Mouse (Mus musculus) left cerebral cortex, postnatal 14 days (tissue): Measurements from ENCODE around the gene Msi2. TPM values are rescaled to one million over a fixed set of nuclear protein-coding genes. Genes with fewer than 3 reads are reported as not detected.

Experiments
- DNase-seq, 2 experiments: peaks; one replicate each; pipeline ENCODE4 v3.0.0; 2021 to 2022; ENCODE audit warnings: low spot score in 2 of 2, mixed read lengths in 1 of 2
- intact Hi-C: fragments of 180-260 bp; cut with DNase I; formaldehyde crosslinking; loops from one replicate; pipeline ENCODE4 v1.15.1; 2025
- total RNA-seq, 2 experiments: library from RNA; stranded (reverse); gene quantifications; 2 replicates each; pipeline ENCODE4 v1.2.3; 2021

Gene Msi2
- total RNA-seq, 2 experiments from 2014 or later: 97.8 to 103 TPM

DNA sequence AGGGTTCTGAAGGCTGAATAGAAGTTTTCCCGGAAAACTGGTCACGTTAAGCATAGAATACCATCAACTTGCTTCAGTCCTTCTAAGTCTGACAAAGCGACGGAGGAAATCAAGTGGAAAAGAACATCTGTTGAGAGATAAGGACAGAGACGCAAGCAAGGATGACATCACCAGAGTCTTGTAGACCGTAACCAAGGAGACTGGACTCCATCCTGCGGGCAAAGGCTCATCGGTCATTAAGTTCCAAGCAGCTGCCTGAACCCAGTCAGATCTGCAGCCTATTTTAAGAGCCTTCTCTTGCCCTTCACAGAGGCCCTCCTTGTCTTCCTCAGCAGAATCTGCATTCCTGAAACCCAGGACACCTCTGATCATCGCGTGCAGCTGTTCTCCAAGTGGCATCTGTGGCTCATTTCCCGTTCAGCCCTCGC, 113.2 kb downstream of the Msi2 start:
- no peak for DNase-seq
- intact Hi-C loops: loop anchor here (5.0 kb wide), 1 partner anchor 37 kb away; no protein-coding TSS in a partner anchor

DNA sequence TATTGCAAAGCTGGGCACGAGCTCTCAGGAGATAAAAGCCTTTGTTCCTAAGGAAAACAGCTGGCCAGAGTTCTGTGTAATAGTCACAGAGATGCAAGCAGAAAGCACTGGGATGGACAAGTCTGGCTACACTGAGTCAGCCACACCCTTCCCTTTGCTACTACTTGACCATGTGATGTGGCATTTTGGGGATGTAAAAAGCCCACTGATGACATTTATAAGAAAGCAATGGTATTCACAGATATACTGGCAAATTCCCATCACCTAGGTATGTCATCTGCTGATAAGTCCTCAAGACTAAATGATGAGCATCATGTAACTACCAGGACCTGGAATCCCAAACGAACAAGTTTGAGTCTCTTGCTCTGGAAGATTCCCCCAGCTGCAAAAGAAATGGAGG, 113.7 kb downstream of the Msi2 start:
- no peak for DNase-seq
- intact Hi-C loops: loop anchor here (5.0 kb wide), 1 partner anchor 38 kb away; no protein-coding TSS in a partner anchor

DNA sequence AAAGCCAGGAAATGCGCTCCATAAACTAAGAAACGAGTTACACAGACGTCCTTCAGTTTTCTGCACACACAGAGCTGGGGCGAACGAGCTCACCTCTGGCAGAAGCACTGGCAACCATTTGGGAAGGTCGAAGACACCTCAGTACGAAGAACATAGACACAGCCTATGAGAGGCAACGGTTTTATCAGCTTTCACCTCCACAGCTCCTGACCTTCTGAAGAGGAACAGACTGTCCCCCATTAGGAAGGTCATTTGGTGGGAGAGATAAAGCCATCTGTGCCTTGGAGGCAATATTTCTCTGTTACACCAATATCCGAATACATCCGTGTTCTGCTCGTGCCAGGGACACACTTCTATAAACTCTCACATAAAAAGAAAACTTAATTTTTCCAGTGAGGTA, 114.9 kb downstream of the Msi2 start:
- DNase-seq: no peak
- intact Hi-C loops: no loop called here

DNA sequence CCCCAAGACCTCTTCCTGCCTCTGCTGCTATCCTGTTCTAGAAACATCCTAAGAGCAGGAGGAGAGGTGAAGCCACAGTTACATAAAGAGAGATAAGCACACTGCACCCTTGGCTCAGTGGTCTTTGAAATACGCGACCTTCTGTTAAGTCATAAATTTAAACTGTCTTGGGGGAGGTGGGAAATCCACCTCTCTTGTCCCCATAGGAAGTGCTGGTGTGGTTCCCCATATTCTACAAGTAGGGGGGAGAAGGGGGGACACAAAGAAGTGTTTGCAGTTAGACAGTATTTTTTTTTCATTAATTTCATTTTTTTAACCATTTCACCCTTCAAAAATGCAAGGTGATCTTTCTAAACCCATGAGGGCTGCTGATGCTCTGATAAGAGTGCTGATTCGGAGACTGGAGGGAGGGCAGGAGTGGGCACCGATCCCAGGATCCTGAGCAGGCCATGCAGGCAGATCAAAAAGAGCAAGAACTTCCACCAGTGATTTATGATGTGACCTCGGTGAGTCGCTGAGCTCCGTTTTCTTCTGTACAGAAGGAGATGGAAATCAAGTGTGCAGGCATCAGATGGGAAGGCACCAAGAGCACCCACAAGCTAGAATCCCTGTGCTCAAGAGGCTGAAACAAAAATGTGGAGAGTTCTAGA, 115.7 kb downstream of the Msi2 start:
- no peak for DNase-seq
- intact Hi-C loops: no loop called here

- DNase-seq: no peak
- intact Hi-C loops: no loop called here
Measured at GRCm38 (mm10) chr11:88600194-88600593, 118.1 kb downstream of the Msi2 start.

- DNase-seq: peak in 1 of 2 experiments; percentile 47
- intact Hi-C loops: no loop called here
Measured at GRCm38 (mm10) chr11:88599332-88600130, 118.8 kb downstream of the Msi2 start.

GRCm38 (mm10) chr11:88598848-88599175, 119.5 kb downstream of the Msi2 start:
- no peak for DNase-seq
- intact Hi-C loops: no loop called here

DNA sequence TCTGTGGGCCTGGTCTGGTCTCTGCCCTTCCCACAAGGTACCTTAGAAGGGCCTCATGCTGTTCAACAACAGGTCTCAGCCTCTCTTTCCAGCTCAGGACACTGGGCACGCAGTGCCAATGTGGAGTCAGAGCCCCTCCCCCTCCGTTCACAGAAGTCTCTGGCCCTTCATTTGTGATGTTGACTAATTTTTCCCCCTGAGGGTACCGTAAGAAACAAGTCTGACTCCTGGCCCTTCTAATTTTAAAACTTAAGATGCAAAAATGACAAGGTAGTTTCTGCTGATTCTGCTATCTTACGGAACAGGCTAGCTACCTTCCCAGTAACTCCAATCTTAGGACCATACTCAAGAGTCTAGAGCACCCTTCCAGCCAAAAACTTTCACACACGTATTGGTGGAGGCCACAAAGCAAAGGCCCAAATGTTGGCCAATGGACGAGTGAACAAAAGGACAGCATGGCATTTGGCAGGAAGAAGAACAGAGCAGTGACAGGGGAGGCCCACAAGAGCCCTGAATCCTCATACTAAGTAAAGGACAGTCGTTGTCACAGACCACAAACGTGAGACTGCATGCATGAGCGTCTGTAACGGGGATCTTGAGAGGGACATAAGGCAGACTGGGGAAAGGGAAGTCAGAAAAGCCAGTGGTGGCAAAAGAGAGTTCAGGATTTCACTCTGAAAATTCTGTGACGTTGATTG, 120.0 kb downstream of the Msi2 start:
- intact Hi-C loops: no loop called here

DNA sequence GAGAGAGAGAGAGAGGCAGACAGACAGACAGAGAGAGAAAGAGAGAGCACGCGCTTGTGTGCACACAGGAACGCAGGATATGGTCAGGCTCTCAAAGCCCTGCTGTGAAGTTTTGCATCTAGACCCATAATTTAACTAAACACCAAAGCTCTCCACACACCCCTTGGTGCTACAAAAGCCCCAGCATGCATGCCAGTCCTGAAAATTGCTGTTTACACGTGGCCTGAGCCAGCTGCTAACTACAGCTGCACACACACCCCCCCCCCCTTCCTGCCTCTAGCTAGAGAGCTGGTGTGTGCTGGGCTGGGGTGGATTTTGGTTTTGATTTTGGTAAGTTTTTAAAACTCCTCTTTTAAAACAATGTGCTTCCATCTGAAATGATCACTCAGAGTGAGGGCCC, 122.7 kb downstream of the Msi2 start:
- intact Hi-C loops: no loop called here
- DNase-seq: no peak

More for the DNA sequence above, 120.0 kb downstream of the Msi2 start:
- DNase-seq: no peak

DNA sequence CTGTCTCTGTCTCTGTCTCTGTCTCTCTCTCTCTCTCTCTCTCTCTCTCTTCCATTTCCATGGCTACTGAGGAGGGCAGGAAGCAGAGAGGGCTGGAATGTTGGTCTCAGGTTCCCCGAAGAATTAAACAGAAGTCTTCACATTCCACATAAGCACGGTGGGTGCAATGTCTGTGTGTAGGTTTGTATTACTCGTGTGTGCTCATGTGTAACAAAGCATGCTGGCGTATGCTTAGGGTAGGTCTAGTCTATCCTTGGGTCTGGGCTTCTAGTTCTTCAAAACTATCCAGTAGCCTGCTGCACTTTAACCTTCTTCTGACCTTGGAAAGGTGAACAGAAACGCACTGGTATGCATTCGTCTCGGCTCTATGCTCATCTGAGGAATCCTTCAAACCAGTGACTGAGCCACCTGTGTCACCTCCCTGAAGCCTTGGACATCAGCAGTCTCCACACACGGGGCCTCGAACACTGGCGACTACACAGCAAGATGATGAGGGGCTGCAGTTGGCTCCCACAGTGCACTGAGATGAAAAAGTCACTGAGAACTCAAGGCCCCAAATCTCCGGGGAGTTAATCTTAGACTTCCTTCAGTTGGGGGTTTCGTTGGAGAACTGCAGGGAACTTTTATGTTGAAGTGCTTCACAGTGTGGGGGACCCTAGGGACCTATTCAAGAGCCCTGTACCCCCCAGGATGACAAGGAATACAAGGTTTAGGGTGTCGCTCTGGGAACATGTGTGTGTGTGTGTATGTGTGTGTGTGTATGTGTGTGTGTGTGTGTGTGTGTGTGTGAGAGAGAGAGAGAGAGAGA, 123.3 kb downstream of the Msi2 start:
- intact Hi-C loops: no loop called here
- no peak for DNase-seq

GRCm38 (mm10) chr11:88594010-88594409, 124.3 kb downstream of the Msi2 start:
- no peak for DNase-seq
- intact Hi-C loops: no loop called here

- intact Hi-C loops: no loop called here
- no peak for DNase-seq
Measured at GRCm38 (mm10) chr11:88592099-88592498, 126.2 kb downstream of the Msi2 start.

GRCm38 (mm10) chr11:88590647-88591046, 127.7 kb downstream of the Msi2 start:
- DNase-seq: no peak
- intact Hi-C loops: no loop called here

- no peak for DNase-seq
- intact Hi-C loops: loop anchor here (10.0 kb wide), 1 partner anchor 125 kb away; the partner anchor contains the start of gene Msi2
Measured at GRCm38 (mm10) chr11:88589641-88590040, 128.7 kb downstream of the Msi2 start.

- peak in 1 of 2 experiments; percentile 13 for DNase-seq
- intact Hi-C loops: loop anchor here (10.0 kb wide), 1 partner anchor 126 kb away; the partner anchor contains the start of gene Msi2
Measured at GRCm38 (mm10) chr11:88588688-88589210, 129.6 kb downstream of the Msi2 start.

GRCm38 (mm10) chr11:88587710-88588109, 130.6 kb downstream of the Msi2 start:
- no peak for DNase-seq
- intact Hi-C loops: loop anchor here (10.0 kb wide), 1 partner anchor 127 kb away; the partner anchor contains the start of gene Msi2

DNA sequence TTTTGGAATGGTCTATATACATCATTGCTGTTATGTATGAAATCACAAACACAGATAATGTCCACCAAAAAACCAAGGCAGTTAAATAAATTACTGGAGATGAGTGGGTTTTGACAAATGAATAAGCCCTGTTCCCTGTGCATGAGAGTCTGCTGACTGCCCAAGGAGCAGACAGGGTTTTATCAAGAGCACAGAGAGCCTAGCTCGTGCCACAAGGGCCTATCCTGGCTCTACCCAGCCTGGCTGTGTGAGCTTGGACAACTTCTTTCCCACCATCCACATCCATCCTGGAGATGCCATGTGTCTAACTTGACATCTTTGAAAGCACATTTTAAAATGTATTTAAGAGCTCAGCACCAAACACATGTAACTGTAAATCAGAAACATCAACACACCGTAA, 132.4 kb downstream of the Msi2 start:
- intact Hi-C loops: loop anchor here (10.0 kb wide), 1 partner anchor 129 kb away; the partner anchor contains the start of gene Msi2
- no peak for DNase-seq

- DNase-seq: peak in 1 of 2 experiments; percentile 27
- intact Hi-C loops: loop anchor here (10.0 kb wide), 1 partner anchor 130 kb away; the partner anchor contains the start of gene Msi2
Measured at GRCm38 (mm10) chr11:88585171-88585632, 133.1 kb downstream of the Msi2 start.

GRCm38 (mm10) chr11:88583866-88584265, 134.4 kb downstream of the Msi2 start:
- DNase-seq: no peak
- intact Hi-C loops: loop anchor here (5.0 to 10.0 kb wide), 2 partner anchors 43 to 131 kb away; partner anchors contain the start of gene Msi2
